8 mouse cellular contexts compared by ENCODE assay signal in the genomic region with DNA sequence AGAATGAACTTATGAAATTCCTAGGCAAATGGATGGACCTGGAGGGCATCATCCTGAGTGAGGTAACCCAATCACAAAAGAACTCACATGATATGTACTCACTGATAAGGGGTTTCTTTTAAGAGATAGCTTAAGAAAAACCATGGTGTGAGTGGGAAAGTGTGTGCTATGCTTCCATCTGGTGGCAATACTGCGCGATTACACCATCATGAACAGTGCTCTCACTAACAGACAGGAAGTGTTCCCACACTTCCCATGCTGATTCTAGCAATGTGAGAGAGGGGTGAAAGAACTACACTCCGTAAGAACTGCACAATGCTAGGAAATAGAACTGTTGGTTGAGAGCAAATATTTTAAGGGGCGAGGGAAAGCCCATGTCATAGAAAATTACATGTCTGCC. TPM values are rescaled to one million over a fixed set of nuclear protein-coding genes. Genes with fewer than 3 reads are reported as not detected.
DNase-seq lines count a peak whose midpoint lies in the region; ATAC-seq and TF ChIP-seq lines count a peak whose summit lies in the region.

No protein-coding gene starts in this region.

- H3K9me3 ChIP-seq in neural tube, embryonic 11.5 days (ENCODE audit: control insufficient read depth, low read length) = no peaks in the 10 kb centered on the region
- H3K9me3 ChIP-seq in forebrain, embryonic 13.5 days (replicated peaks) = no peaks in the 10 kb centered on the region
- H3K9me3 ChIP-seq in neural tube, embryonic 14.5 days (ENCODE audit: control insufficient read depth, low read length) = no peaks in the 10 kb centered on the region

- H3K36me3 ChIP-seq in neural tube, embryonic 11.5 days (ENCODE audit: control insufficient read depth, insufficient read depth, low read length) = no peaks in the 10 kb centered on the region
- no peaks in the 10 kb centered on the region for H3K36me3 ChIP-seq in forebrain, embryonic 13.5 days (ENCODE audit: poor library complexity, severe bottlenecking)
- H3K36me3 ChIP-seq in neural tube, embryonic 14.5 days (ENCODE audit: control insufficient read depth, insufficient read depth, low read length) = no peaks in the 10 kb centered on the region

- WGBS in cerebellum, adult 2 months = 11% methylated on average over 4 of the region's 4 CpGs
- 20% methylated on average over 4 of the region's 4 CpGs for WGBS in neural tube, embryonic 11.5 days
- 22% methylated on average over 4 of the region's 4 CpGs for WGBS in forebrain, embryonic 13.5 days
- WGBS in neural tube, embryonic 14.5 days = 21% methylated on average over 4 of the region's 4 CpGs

- no peak overlapping the region for H3K27ac ChIP-seq in cerebellum, adult 2 months (ENCODE audit: insufficient read depth, low read length)
- no peak overlapping the region for H3K27ac ChIP-seq in neural tube, embryonic 11.5 days (ENCODE audit: low read depth, low read length)
- H3K27ac ChIP-seq in forebrain, embryonic 13.5 days = no peak overlapping the region
- H3K27ac ChIP-seq in neural tube, embryonic 14.5 days (ENCODE audit: low read depth, low read length) = no peak overlapping the region

- ATAC-seq in cerebellum, adult (ENCODE audit: insufficient number of reproducible peaks, low FRiP score, low TSS enrichment) = no peak
- ATAC-seq in neural tube, embryonic 11.5 days (ENCODE audit: insufficient read depth, low FRiP score, low TSS enrichment) = peak; percentile 58; the same call in 1 of the 2 replicates
- peak; percentile 91 for ATAC-seq in forebrain, embryonic 13.5 days
- peak; percentile 88 for ATAC-seq in neural tube, embryonic 14.5 days (ENCODE audit: low read depth)
- ATAC-seq in monocyte, adult 5-6 weeks (replicated peaks; ENCODE audit: insufficient number of reproducible peaks, low FRiP score, low TSS enrichment, poor library complexity, severe bottlenecking) = no peak

- no peaks in the 10 kb centered on the region for H3K4me1 ChIP-seq in cerebellum, adult 2 months (ENCODE audit: control insufficient read depth, insufficient read depth, low read length)
- H3K4me1 ChIP-seq in neural tube, embryonic 11.5 days (ENCODE audit: control insufficient read depth, insufficient read depth, low read length) = no peaks in the 10 kb centered on the region
- H3K4me1 ChIP-seq in forebrain, embryonic 13.5 days = no peaks in the 10 kb centered on the region
- no peaks in the 10 kb centered on the region for H3K4me1 ChIP-seq in neural tube, embryonic 14.5 days (ENCODE audit: control insufficient read depth, insufficient read depth, low read length)

- H3K27me3 ChIP-seq in cerebellum, adult 2 months (ENCODE audit: control insufficient read depth, insufficient read depth, low read length) = no peaks in the 10 kb centered on the region
- no peaks in the 10 kb centered on the region for H3K27me3 ChIP-seq in neural tube, embryonic 11.5 days (ENCODE audit: control insufficient read depth, insufficient read depth, low read length)
- no peaks in the 10 kb centered on the region for H3K27me3 ChIP-seq in forebrain, embryonic 13.5 days
- H3K27me3 ChIP-seq in neural tube, embryonic 14.5 days (ENCODE audit: control insufficient read depth, insufficient read depth, low read length) = no peaks in the 10 kb centered on the region

- DNase-seq in cerebellum, adult 2 months = no peak
- DNase-seq in neural tube, embryonic 11.5 days (ENCODE audit: low spot score) = peak; percentile 50
- DNase-seq in neural tube, embryonic 10.5 days (ENCODE audit: extremely low spot score, low spot score) = no peak
- peak; percentile 25 for DNase-seq in kidney, postnatal 10 days

- H3K4me3 ChIP-seq in cerebellum, adult 2 months (replicated peaks; ENCODE audit: insufficient read depth, low read depth, low read length) = no peak overlapping the region
- no peak overlapping the region for H3K4me3 ChIP-seq in neural tube, embryonic 11.5 days (ENCODE audit: low read depth, low read length)
- no peak overlapping the region for H3K4me3 ChIP-seq in forebrain, embryonic 13.5 days
- H3K4me3 ChIP-seq in neural tube, embryonic 14.5 days (ENCODE audit: low read depth, low read length) = no peak overlapping the region

- no peak overlapping the region for H3K4me2 ChIP-seq in neural tube, embryonic 11.5 days (ENCODE audit: low read depth)
- H3K4me2 ChIP-seq in forebrain, embryonic 13.5 days = no peak overlapping the region
- H3K4me2 ChIP-seq in neural tube, embryonic 14.5 days (ENCODE audit: low read depth, low read length) = no peak overlapping the region

- no peak for TF ChIP-seq POLR2A in cerebellum, adult 2 months (IDR thresholded peaks at IDR 0.05; ENCODE audit: borderline replicate concordance, insufficient read depth, low read length)

- H3K9ac ChIP-seq in neural tube, embryonic 11.5 days (ENCODE audit: low read length) = no peak overlapping the region
- H3K9ac ChIP-seq in forebrain, embryonic 13.5 days = no peak overlapping the region
- no peak overlapping the region for H3K9ac ChIP-seq in neural tube, embryonic 14.5 days (replicated peaks; ENCODE audit: low read depth, low read length)

- peak; percentile 47; the same call in 1 of the 2 replicates for TF ChIP-seq CTCF in cerebellum, adult 2 months (IDR thresholded peaks at IDR 0.05; ENCODE audit: borderline replicate concordance, insufficient read depth, low read depth, low read length)

RNA-seq across cellular contexts. Expression of gene Gabrr3, which starts 3.4 kb away (rescaled TPM):
- polyA plus RNA-seq in cerebellum, adult 2 months (2012; rRNA removed) = 0.02 TPM in 1 of 2 replicates, not detected in the other
- polyA plus RNA-seq in neural tube, embryonic 11.5 days (2014; fragmentation: Nextera tagmentation; extraction: Ambion mirVana) = 0.11 TPM in 1 of 2 replicates, not detected in the other
- polyA plus RNA-seq in forebrain, embryonic 13.5 days (2015; fragmentation: Nextera tagmentation; extraction: Ambion mirVana) = 0.06 and 0.10 TPM in 2 replicates
- 0.04 TPM in 1 of 2 replicates, not detected in the other for polyA plus RNA-seq in neural tube, embryonic 14.5 days (2014; fragmentation: Nextera tagmentation; extraction: Ambion mirVana)
- not detected in 3 replicates for total RNA-seq in monocyte, adult 5-6 weeks (2017)

RNA-seq across cellular contexts. Expression of gene Olfr209, which starts 39.9 kb away (rescaled TPM):
- not detected in 2 replicates for polyA plus RNA-seq in cerebellum, adult 2 months (2012; rRNA removed)
- polyA plus RNA-seq in neural tube, embryonic 11.5 days (2014; fragmentation: Nextera tagmentation; extraction: Ambion mirVana) = not detected in 2 replicates
- not detected in 2 replicates for polyA plus RNA-seq in forebrain, embryonic 13.5 days (2015; fragmentation: Nextera tagmentation; extraction: Ambion mirVana)
- not detected in 2 replicates for polyA plus RNA-seq in neural tube, embryonic 14.5 days (2014; fragmentation: Nextera tagmentation; extraction: Ambion mirVana)
- not detected in 3 replicates for total RNA-seq in monocyte, adult 5-6 weeks (2017)

RNA-seq across cellular contexts. Expression of gene Olfr206, which starts 54.6 kb away (rescaled TPM):
- not detected in 2 replicates for polyA plus RNA-seq in cerebellum, adult 2 months (2012; rRNA removed)
- not detected in 2 replicates for polyA plus RNA-seq in neural tube, embryonic 11.5 days (2014; fragmentation: Nextera tagmentation; extraction: Ambion mirVana)
- polyA plus RNA-seq in forebrain, embryonic 13.5 days (2015; fragmentation: Nextera tagmentation; extraction: Ambion mirVana) = not detected in 2 replicates
- not detected in 2 replicates for polyA plus RNA-seq in neural tube, embryonic 14.5 days (2014; fragmentation: Nextera tagmentation; extraction: Ambion mirVana)
- total RNA-seq in monocyte, adult 5-6 weeks (2017) = not detected in 3 replicates

Comparison
In these comparisons a context has a peak if more than half of its experiments do, and no peak if none do; other contexts are left out.
1. DNase-seq: peak in neural tube, embryonic 11.5 days (single experiment) and kidney, postnatal 10 days (single experiment); none in cerebellum, adult 2 months (0 of 2) and neural tube, embryonic 10.5 days (single experiment).
2. ATAC-seq: peak in neural tube, embryonic 11.5 days (single experiment), forebrain, embryonic 13.5 days (single experiment) and neural tube, embryonic 14.5 days (single experiment); none in cerebellum, adult (single experiment) and monocyte, adult 5-6 weeks (single experiment).